ENCODE assay signal across 9 mouse cellular contexts in genomic region chr14:61038082-61038472, GRCm38 (mm10). TPM values are rescaled to one million over a fixed set of nuclear protein-coding genes. Genes with fewer than 3 reads are reported as not detected.
DNase-seq lines count a peak whose midpoint lies in the region; ATAC-seq and TF ChIP-seq lines count a peak whose summit lies in the region.
"Had no signal": no experiment of that assay in that cellular context is flagged by ENCODE, and none has a peak within 500 bp of the region (broad histone marks: within the 10 kb centered on the region; RNA-seq: fewer than 3 reads in every experiment).

No protein-coding gene starts in this region.

- H3K9ac ChIP-seq in ES-E14 (ENCODE audit: insufficient read depth, low read depth, low read length, poor library complexity, severe bottlenecking): no peak overlapping the region
- H3K9ac ChIP-seq in hindbrain, embryonic 13.5 days: peak overlapping the region; percentile 78
- H3K9ac ChIP-seq in midbrain, embryonic 11.5 days (ENCODE audit: low read length): peak overlapping the region; percentile 63

- DNase-seq in heart, embryonic 10.5 days (ENCODE audit: low spot score): no peak
- DNase-seq in heart, postnatal 14 days: no peak
- no peak for DNase-seq in ES-E14 (ENCODE audit: low read depth, low spot score)
- no peak for DNase-seq in midbrain, embryonic 11.5 days (ENCODE audit: low spot score, missing footprints)
- DNase-seq in B cell, adult 2 months: no peak
- DNase-seq in cerebellum, postnatal 4 days (ENCODE audit: low spot score in 2 of 2): no peak
- DNase-seq in left cerebral cortex, adult 8-10 months (ENCODE audit: low spot score in 2 of 2): no peak

- H3K27me3 ChIP-seq in heart, embryonic 10.5 days (ENCODE audit: insufficient read depth, poor library complexity, severe bottlenecking): no peaks in the 10 kb centered on the region
- 0 out of 2 replicates have a peak, but pooled peaks cover 3% of the 10 kb centered on the region for H3K27me3 ChIP-seq in hindbrain, embryonic 13.5 days
- H3K27me3 ChIP-seq in midbrain, embryonic 11.5 days (ENCODE audit: control insufficient read depth, insufficient read depth, low read length): no peaks in the 10 kb centered on the region

- peak overlapping the region; percentile 84 for H3K4me3 ChIP-seq in heart, embryonic 10.5 days
- peak overlapping the region; percentile 75 to 82; a peak in 1 of 4 replicates for H3K4me3 ChIP-seq in ES-E14 (ENCODE audit: insufficient read depth in 1 of 2, low read depth in 1 of 2, low read length in 2 of 2, poor library complexity in 1 of 2, severe bottlenecking in 1 of 2)
- H3K4me3 ChIP-seq in hindbrain, embryonic 13.5 days: peak overlapping the region; percentile 65
- peak overlapping the region; percentile 57 for H3K4me3 ChIP-seq in midbrain, embryonic 11.5 days (ENCODE audit: low read depth, low read length)

- H3K27ac ChIP-seq in heart, embryonic 10.5 days: peak overlapping the region; percentile 86; the same call in 1 of the 2 replicates
- H3K27ac ChIP-seq in ES-E14 (ENCODE audit: insufficient read depth, low read depth, low read length, poor library complexity, severe bottlenecking): no peak overlapping the region
- H3K27ac ChIP-seq in hindbrain, embryonic 13.5 days: peak overlapping the region; percentile 40; the same call in 1 of the 2 replicates
- H3K27ac ChIP-seq in midbrain, embryonic 11.5 days (ENCODE audit: low read depth, low read length): no peak overlapping the region; the same call in 1 of the 2 replicates

- no peaks in the 10 kb centered on the region for H3K9me3 ChIP-seq in heart, embryonic 10.5 days
- no peaks in the 10 kb centered on the region for H3K9me3 ChIP-seq in ES-E14 (ENCODE audit: control insufficient read depth, insufficient read depth, low read depth, low read length)
- H3K9me3 ChIP-seq in hindbrain, embryonic 13.5 days: no peaks in the 10 kb centered on the region
- H3K9me3 ChIP-seq in midbrain, embryonic 11.5 days (ENCODE audit: control insufficient read depth, low read length): no peaks in the 10 kb centered on the region

- peaks cover 29% of the 10 kb centered on the region for H3K4me1 ChIP-seq in heart, embryonic 10.5 days
- peaks cover 0 to 6% of the 10 kb centered on the region in 2 experiments; a peak in 1 of 4 replicates for H3K4me1 ChIP-seq in ES-E14 (ENCODE audit: control insufficient read depth in 2 of 2, insufficient read depth in 2 of 2, low read length in 2 of 2, poor library complexity in 1 of 2)
- peaks cover 16% of the 10 kb centered on the region for H3K4me1 ChIP-seq in hindbrain, embryonic 13.5 days (replicated peaks)
- peaks cover 24% of the 10 kb centered on the region for H3K4me1 ChIP-seq in midbrain, embryonic 11.5 days (ENCODE audit: control insufficient read depth, insufficient read depth, low read length)

- no peaks in the 10 kb centered on the region for H3K36me3 ChIP-seq in heart, embryonic 10.5 days
- no peaks in the 10 kb centered on the region for H3K36me3 ChIP-seq in ES-E14 (ENCODE audit: control insufficient read depth, insufficient read depth, low read length, poor library complexity, severe bottlenecking)
- H3K36me3 ChIP-seq in hindbrain, embryonic 13.5 days: no peaks in the 10 kb centered on the region
- no peaks in the 10 kb centered on the region for H3K36me3 ChIP-seq in midbrain, embryonic 11.5 days (ENCODE audit: control insufficient read depth, insufficient read depth, low read length)

- no peak for ATAC-seq in hindbrain, embryonic 13.5 days (ENCODE audit: low FRiP score)
- ATAC-seq in midbrain, embryonic 11.5 days (ENCODE audit: low FRiP score): no peak

- WGBS in heart, embryonic 10.5 days: 23% methylated on average over 8 of the region's 8 CpGs
- 26% methylated on average over 8 of the region's 8 CpGs for WGBS in hindbrain, embryonic 13.5 days
- 20% methylated on average over 8 of the region's 8 CpGs for WGBS in midbrain, embryonic 11.5 days

- peak overlapping the region; percentile 98 for H3K4me2 ChIP-seq in hindbrain, embryonic 13.5 days
- peak overlapping the region; percentile 95 for H3K4me2 ChIP-seq in midbrain, embryonic 11.5 days

- intact Hi-C loops in heart, postnatal 14 days (cut with DNase I): no loop called here

- in situ Hi-C loops in ES-E14 (cut with MboI; ENCODE audit: low sequenced_read_pairs in 2 of 2, unreplicated experiment in 2 of 2): no loop called here

TF ChIP-seq in ES-E14, 5 proteins besides CTCF, POLR2A, EP300 and RAD21:
- no peak for TF ChIP-seq ZC3H11A (IDR thresholded peaks at IDR 0.05; ENCODE audit: borderline replicate concordance, low read depth, low read length)

RNA-seq across cellular contexts. Expression of gene Tnfrsf19, which starts 8.2 kb away (rescaled TPM):
- 29.8 and 32.8 TPM in 2 replicates for polyA plus RNA-seq in heart, embryonic 10.5 days (2016; fragmentation: Nextera tagmentation; extraction: Ambion mirVana)
- total RNA-seq in heart, postnatal 14 days (2021): 1 to 10 TPM; 2.2 to 3.2 TPM
- total RNA-seq in ES-E14 (2012; rRNA removed): 13.2 and 28.2 TPM in 2 replicates
- 31.5 and 35.1 TPM in 2 replicates for polyA plus RNA-seq in hindbrain, embryonic 13.5 days (2015; fragmentation: Nextera tagmentation; extraction: Ambion mirVana)
- 74.8 and 81.2 TPM in 2 replicates for polyA plus RNA-seq in midbrain, embryonic 11.5 days (2014; fragmentation: Nextera tagmentation; extraction: Ambion mirVana)
- 10 to 100 TPM; 44.5 to 52.1 (median 47.5) TPM for total RNA-seq in left cerebral cortex, adult 8-10 months (2022)
- polyA plus RNA-seq: C2C12 had no signal

Comparison
In these comparisons a context has a peak if more than half of its experiments do, and no peak if none do; other contexts are left out.
1. H3K27ac ChIP-seq: peak in heart, embryonic 10.5 days (single experiment) and hindbrain, embryonic 13.5 days (single experiment); none in ES-E14 (single experiment) and midbrain, embryonic 11.5 days (single experiment).
2. Peak in every context shown above with its lines, with median percentiles within 50 percentile points of each other: H3K4me3 ChIP-seq.